Mouse (Mus musculus) heart, postnatal 0 days (tissue): ENCODE measurements around the gene Ppp4c. TPM values are rescaled to one million over a fixed set of nuclear protein-coding genes. Genes with fewer than 3 reads are reported as not detected.

Source experiments
- ATAC-seq: fragments of 200-750 bp; cut with Nextera tagmentation; 2 replicates; pipeline ENCODE4 v1.8.0; 2017; ENCODE audit warnings: low read depth, moderate number of reproducible peaks, moderate library complexity; ENCODE audit not compliant: insufficient read depth
- DNase-seq: peaks from one replicate; pipeline ENCODE4 v3.0.0-alpha.2; 2016; ENCODE audit warnings: low spot score
- H3K27ac ChIP-seq: fragments of 300-500 bp; sonication (generic); 2 replicates; pipeline ENCODE4 v1.5.1; 2014; ENCODE audit warnings: low read depth, mild to moderate bottlenecking
- H3K27me3 ChIP-seq: fragments of 300-500 bp; sonication (generic); 2 replicates; pipeline ENCODE4 v1.6.1; 2014; ENCODE audit warnings: low read length, mixed read lengths; ENCODE audit not compliant: control insufficient read depth, insufficient read depth
- H3K36me3 ChIP-seq: fragments of 300-500 bp; sonication (generic); replicated peaks from 2 replicates; pipeline ENCODE4 v1.6.1; 2014; ENCODE audit warnings: low read length, mixed read lengths; ENCODE audit not compliant: control insufficient read depth, insufficient read depth
- H3K4me1 ChIP-seq: fragments of 300-500 bp; sonication (generic); 2 replicates; pipeline ENCODE4 v1.6.1; 2014; ENCODE audit warnings: antibody characterized with exemption; ENCODE audit not compliant: control insufficient read depth, insufficient read depth
- H3K4me2 ChIP-seq: fragments of 300-500 bp; sonication (generic); 2 replicates; pipeline ENCODE4 v1.6.1; 2014; ENCODE audit warnings: low read depth, mild to moderate bottlenecking, low read length, moderate library complexity
- H3K4me3 ChIP-seq: fragments of 300-500 bp; sonication (generic); 2 replicates; pipeline ENCODE4 v1.5.1; 2014; ENCODE audit warnings: low read depth, low read length
- H3K9ac ChIP-seq: fragments of 300-500 bp; sonication (generic); replicated peaks from 2 replicates; pipeline ENCODE4 v1.6.1; 2014; ENCODE audit warnings: low read depth, low read length, mixed read lengths
- H3K9me3 ChIP-seq: fragments of 300-500 bp; sonication (generic); replicated peaks from 2 replicates; pipeline ENCODE4 v1.6.1; 2016; ENCODE audit warnings: low read length; ENCODE audit not compliant: control insufficient read depth
- CTCF ChIP-seq: IDR thresholded peaks from 2 replicates; pipeline ENCODE4 v1.5.1; 2016; ENCODE audit warnings: antibody characterized with exemption, control low read depth, low read depth
- EP300 ChIP-seq: IDR thresholded peaks from 2 replicates; pipeline ENCODE4 v1.6.1; 2016; ENCODE audit warnings: antibody characterized with exemption, low read depth
- WGBS: fragments of 180-500 bp; shearing (Covaris S2); extraction: QIAGEN DNeasy Blood & Tissue Kit; methylation state at CpG from one replicate; pipeline ENCODE4 v1.1.7; 2014; 5-methylcytosine and 5-hydroxymethylcytosine counted together
- polyA plus RNA-seq: library from polyadenylated mRNA; unstranded; fragments of >200 nt; fragmentation: Nextera tagmentation; extraction: Ambion mirVana; gene quantifications from 2 replicates; pipeline ENCODE4 v1.2.1, GENCODE M21; 2015
- total RNA-seq: library from RNA; depleted of rRNA; stranded (reverse); fragments of >200 nt; gene quantifications from 2 replicates; pipeline ENCODE4 v1.2.3, GENCODE M21; 2014; ENCODE audit warnings: low replicate concordance

The Ppp4c gene
- total and polyA plus RNA-seq, 2 experiments from 2014 or later = 77.4 to 118 TPM

DNA sequence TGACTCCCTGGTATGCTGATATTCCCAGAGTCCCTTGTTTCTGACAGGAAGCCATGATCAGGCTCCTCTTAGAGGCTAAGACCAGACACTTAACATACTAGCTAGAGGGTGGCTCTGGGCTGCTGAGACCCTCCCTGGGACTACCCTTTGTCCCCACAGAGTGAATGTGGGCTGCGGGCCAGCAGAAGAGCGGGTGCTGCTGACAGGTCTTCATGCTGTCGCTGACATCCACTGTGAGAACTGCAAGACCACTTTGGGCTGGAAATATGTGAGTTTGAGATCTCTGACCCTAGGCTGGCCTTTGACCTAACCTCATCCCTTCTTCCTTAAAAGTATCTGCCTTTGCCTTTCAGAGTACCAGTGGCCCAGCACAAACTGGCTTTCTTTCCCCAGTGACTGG, 14.1 kb downstream of the Ppp4c start:
- Histone ChIP-seq H3K9me3 (no peaks in the 10 kb centered on the region), H3K27ac (no peak overlapping the region), H3K27me3 (no peaks in the 10 kb centered on the region), H3K4me3 (no peak overlapping the region), H3K4me2 (no peak overlapping the region; the same call in 1 of the 2 replicates), H3K4me1 (peaks cover 24% of the 10 kb centered on the region; the same call in 1 of the 2 replicates), H3K36me3 (peaks cover 7% of the 10 kb centered on the region; the same call in 1 of the 2 replicates), H3K9ac (no peak overlapping the region)
- DNase-seq (no peak), ATAC-seq (no peak)
- WGBS = 66% methylated on average over 3 of the region's 3 CpGs
- TF ChIP-seq CTCF (no peak), EP300 (no peak)

DNA sequence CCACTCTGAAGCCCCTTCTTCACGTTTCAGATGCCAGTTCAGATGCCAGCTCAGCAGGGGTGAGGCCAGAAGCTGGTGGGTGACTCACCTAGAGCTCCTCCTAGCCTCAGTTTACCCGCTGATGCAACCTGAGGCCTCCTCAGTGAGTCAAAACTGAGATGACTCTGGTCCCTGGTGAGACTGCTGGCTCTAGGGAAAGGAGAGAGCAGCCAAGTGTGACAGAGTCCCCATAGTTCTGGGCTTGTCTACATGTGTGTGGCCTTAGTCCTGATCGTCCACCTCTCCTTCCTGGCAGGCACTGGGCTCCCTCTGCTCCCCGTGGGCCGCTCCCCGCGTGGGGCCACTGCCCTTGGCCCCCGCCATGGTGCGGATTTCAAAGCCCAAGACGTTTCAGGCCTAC, 14.8 kb downstream of the Ppp4c start:
- Histone ChIP-seq H3K4me1 (peaks cover 24% of the 10 kb centered on the region; the same call in 1 of the 2 replicates), H3K27me3 (no peaks in the 10 kb centered on the region), H3K36me3 (peaks cover 7% of the 10 kb centered on the region; the same call in 1 of the 2 replicates), H3K9ac (peak overlapping the region; percentile 92), H3K4me2 (peak overlapping the region; percentile 92), H3K9me3 (no peaks in the 10 kb centered on the region), H3K27ac (peak overlapping the region; percentile 84), H3K4me3 (peak overlapping the region; percentile 76)
- TF ChIP-seq EP300 = no peak
- TF ChIP-seq CTCF = no peak
- DNase-seq (no peak), ATAC-seq (no peak)
- 39% methylated on average over 10 of the region's 10 CpGs for WGBS

DNA sequence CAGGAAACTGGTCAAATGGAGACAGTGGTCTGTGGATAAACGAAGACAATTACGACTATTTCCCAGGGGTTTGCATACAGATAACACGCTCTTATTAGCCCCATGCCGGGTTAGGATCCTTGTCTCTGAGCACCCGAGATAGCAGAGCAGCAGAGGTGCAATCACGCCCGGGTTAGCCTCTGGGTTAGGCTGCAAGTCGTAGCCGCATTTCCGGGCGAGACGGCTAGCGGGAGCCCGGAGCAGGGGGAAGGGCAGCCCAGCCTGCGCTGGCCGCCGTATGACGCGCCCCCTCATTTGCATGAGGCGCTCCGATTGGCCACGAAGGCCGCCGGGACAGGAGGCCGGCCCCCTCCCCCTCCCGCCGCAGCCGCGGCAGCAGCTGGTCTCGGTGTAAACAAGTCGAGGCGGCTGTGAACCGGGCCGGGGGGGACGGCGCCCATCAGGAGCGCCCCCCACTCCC, 15.7 kb downstream of the Ppp4c start, which contains the start of gene Ypel3:
Gene Ypel3 (plus strand): TSS at position 358 of the 460 bp plus-strand sequence.
- H3K36me3 ChIP-seq = peaks cover 7% of the 10 kb centered on the region
- DNase-seq = peak; percentile 95
- H3K27ac ChIP-seq = peak within 1 kb of the TSS; percentile 84
- no peaks in the 10 kb centered on the region for H3K27me3 ChIP-seq
- WGBS = under 1% methylated on average over 31 of the region's 37 CpGs
- H3K4me2 ChIP-seq = peak within 1 kb of the TSS; percentile 92
- ATAC-seq = peak; percentile 91
- H3K4me3 ChIP-seq = peak within 1 kb of the TSS; percentile 76
- peaks cover 24% of the 10 kb centered on the region; the same call in 1 of the 2 replicates for H3K4me1 ChIP-seq
- peak within 1 kb of the TSS; percentile 92 for H3K9ac ChIP-seq
- peak; percentile 62; the same call in 1 of the 2 replicates for TF ChIP-seq EP300
- no peak for TF ChIP-seq CTCF
- no peaks in the 10 kb centered on the region for H3K9me3 ChIP-seq

DNA sequence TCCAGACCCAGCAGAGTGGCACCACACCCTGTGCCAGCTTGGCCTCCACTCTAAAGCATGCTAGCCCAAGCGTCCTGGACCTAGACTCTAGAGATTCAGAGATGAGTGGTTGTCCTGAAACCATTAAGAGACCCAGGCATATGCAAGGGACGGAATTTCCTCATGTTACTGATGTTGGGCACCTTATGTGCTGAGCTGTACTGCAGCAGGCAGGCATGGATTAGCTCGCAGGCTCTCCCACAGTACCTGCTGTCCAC, 16.4 kb downstream of the Ppp4c start:
- 66% methylated on average over 3 of the region's 3 CpGs for WGBS
- Histone ChIP-seq H3K9me3 (no peaks in the 10 kb centered on the region), H3K27ac (peak overlapping the region; percentile 84), H3K4me1 (peaks cover 18% of the 10 kb centered on the region; the same call in 1 of the 2 replicates), H3K9ac (peak overlapping the region; percentile 92; the same call in 1 of the 2 replicates), H3K4me2 (peak overlapping the region; percentile 92), H3K36me3 (peaks cover 14% of the 10 kb centered on the region), H3K4me3 (no peak overlapping the region), H3K27me3 (no peaks in the 10 kb centered on the region)
- no peak for TF ChIP-seq CTCF
- no peak for TF ChIP-seq EP300
- DNase-seq = no peak
- ATAC-seq = no peak

DNA sequence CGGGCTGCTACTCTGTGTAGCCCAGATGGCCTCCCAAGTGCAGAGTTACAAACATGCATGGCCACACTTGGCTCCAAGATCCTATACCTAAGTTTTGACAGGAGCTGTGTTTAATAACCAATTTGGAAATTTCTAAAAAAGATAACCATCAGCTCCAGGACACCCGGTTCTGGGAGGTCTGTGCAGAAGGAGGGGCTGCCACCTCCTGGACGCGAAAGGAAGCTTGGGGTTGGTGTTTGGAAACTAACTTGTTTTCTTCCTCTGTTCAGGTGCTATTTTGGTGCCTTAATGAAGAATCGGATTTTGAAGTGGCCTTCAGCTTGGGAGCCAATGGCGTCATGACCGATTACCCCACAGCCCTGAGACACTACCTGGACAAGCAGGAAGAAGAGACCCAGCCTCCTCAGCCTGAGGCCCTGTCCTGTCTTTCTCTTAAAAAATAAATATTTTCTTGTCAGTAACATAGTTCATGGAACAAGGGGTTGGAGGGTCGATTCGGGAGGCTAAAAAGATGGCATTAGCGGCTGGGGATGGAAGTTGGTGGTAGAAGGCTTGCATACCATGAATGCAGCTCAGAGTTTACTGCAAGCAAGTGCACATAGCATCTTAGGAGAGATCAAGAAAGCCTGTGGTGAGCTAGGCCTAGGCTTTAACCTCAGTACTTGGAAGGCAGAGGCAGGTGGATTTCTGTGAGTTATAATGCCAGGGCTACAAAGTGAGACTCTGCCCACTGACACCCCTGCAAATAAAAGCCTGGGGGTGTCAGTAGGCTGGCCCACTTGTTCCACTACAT, 16.9 kb downstream of the Ppp4c start:
- DNase-seq (no peak), ATAC-seq (no peak)
- Histone ChIP-seq H3K4me1 (peaks cover 15% of the 10 kb centered on the region; the same call in 1 of the 2 replicates), H3K9ac (no peak overlapping the region), H3K9me3 (no peaks in the 10 kb centered on the region), H3K27ac (no peak overlapping the region), H3K27me3 (no peaks in the 10 kb centered on the region), H3K4me2 (no peak overlapping the region), H3K36me3 (peaks cover 19% of the 10 kb centered on the region), H3K4me3 (no peak overlapping the region)
- TF ChIP-seq CTCF = peak; percentile 24; the same call in 1 of the 2 replicates
- TF ChIP-seq EP300 = no peak
- WGBS = 76% methylated on average over 10 of the region's 10 CpGs
